Comparison of ENCODE assay signal across 28 mouse cellular contexts in the genomic region with DNA sequence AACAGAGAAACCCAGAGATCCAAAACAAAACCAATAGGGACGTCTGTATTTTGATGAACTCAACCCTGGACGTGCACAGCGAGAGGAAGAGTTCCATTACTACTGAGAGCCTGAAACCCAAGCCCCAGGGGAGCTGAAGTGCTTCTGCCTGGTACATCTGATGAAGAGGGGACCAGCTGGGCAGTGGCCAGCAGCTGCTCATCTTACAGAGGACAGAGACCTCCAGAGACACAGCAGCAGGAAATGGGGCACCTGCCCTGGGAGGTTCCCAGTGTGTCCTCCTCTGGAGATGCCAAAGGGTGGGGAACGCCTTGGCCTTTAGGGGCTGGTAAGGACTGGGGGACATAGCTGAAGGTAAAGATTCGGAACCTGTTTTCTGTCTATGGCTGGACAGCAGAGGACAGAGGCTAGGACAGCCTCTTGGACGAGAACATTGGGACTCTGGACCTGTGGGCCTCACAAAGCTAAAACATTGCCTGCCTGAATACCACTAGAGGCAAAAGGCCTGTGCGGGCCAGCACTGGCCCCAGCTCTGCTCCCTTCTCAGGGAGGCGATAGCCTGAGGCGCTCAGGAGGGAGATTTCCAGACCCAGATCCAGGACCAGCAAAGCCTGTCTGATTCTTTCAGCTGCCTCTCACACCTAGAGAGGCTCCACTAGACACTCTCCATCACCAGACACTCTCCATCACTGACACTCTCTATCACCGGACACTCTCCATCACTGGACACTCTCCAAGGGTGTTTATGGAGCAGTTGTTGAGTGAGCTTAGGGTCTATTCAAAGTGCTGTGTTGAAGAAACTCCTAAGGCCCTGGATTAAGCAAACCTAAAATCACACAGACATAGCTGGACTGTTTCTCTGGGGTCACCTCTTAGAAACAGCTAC. TPM values are rescaled to one million over a fixed set of nuclear protein-coding genes. Genes with fewer than 3 reads are reported as not detected.
DNase-seq lines count a peak whose midpoint lies in the region; ATAC-seq and TF ChIP-seq lines count a peak whose summit lies in the region.
"Had no signal": no experiment of that assay in that cellular context is flagged by ENCODE, and none has a peak within 500 bp of the region (broad histone marks: within the 10 kb centered on the region; RNA-seq: fewer than 3 reads in every experiment).

No protein-coding gene starts in this region.

- no peak for TF ChIP-seq POLR2A in lung, adult 2 months (IDR thresholded peaks at IDR 0.05; ENCODE audit: borderline replicate concordance, extremely low read depth, low read depth, low read length)

- H3K27ac ChIP-seq in heart, embryonic 10.5 days, result peak overlapping the region; percentile 81
- no peak overlapping the region for H3K27ac ChIP-seq in lung, embryonic 14.5 days (ENCODE audit: low read depth)
- H3K27ac ChIP-seq in heart, embryonic 15.5 days, result peak overlapping the region; percentile 67
- H3K27ac ChIP-seq in heart, embryonic 16.5 days (ENCODE audit: low read length), result peak overlapping the region; percentile 79
- H3K27ac ChIP-seq: embryonic facial prominence, embryonic 12.5 days; layer of hippocampus, adult 2 months; left cerebral cortex, adult 2 months; limb, embryonic 12.5 days; liver, embryonic 15.5 days; midbrain, embryonic 12.5 days; neural tube, embryonic 12.5 days; stomach, embryonic 15.5 days had no signal

- no peaks in the 10 kb centered on the region for H3K9me3 ChIP-seq in heart, embryonic 10.5 days
- no peaks in the 10 kb centered on the region for H3K9me3 ChIP-seq in lung, embryonic 14.5 days (ENCODE audit: low read depth, low read length)
- no peaks in the 10 kb centered on the region for H3K9me3 ChIP-seq in heart, embryonic 15.5 days (replicated peaks)
- H3K9me3 ChIP-seq in heart, embryonic 16.5 days (replicated peaks; ENCODE audit: control insufficient read depth, low read length), result no peaks in the 10 kb centered on the region
- H3K9me3 ChIP-seq: embryonic facial prominence, embryonic 12.5 days; limb, embryonic 12.5 days; liver, embryonic 15.5 days; midbrain, embryonic 12.5 days; neural tube, embryonic 12.5 days; stomach, embryonic 15.5 days had no signal

- H3K9ac ChIP-seq in lung, embryonic 14.5 days, result no peak overlapping the region
- H3K9ac ChIP-seq in heart, embryonic 15.5 days, result peak overlapping the region; percentile 14; the same call in 1 of the 2 replicates
- peak overlapping the region; percentile 36; the same call in 1 of the 2 replicates for H3K9ac ChIP-seq in heart, embryonic 16.5 days (ENCODE audit: low read length)
- H3K9ac ChIP-seq: embryonic facial prominence, embryonic 12.5 days; limb, embryonic 12.5 days; liver, embryonic 15.5 days; midbrain, embryonic 12.5 days; neural tube, embryonic 12.5 days; stomach, embryonic 15.5 days had no signal

- TF ChIP-seq CTCF in lung, embryonic 14.5 days (IDR thresholded peaks at IDR 0.05; ENCODE audit: low read depth), result no peak
- TF ChIP-seq CTCF in lung, adult 2 months (IDR thresholded peaks at IDR 0.05; ENCODE audit: insufficient read depth, low read length), result no peak

- WGBS in heart, embryonic 10.5 days, result 51% methylated on average over 10 of the region's 10 CpGs
- WGBS in lung, embryonic 14.5 days, result 50% methylated on average over 10 of the region's 10 CpGs
- 72% methylated on average over 10 of the region's 10 CpGs for WGBS in lung, adult 2 months
- WGBS in heart, embryonic 15.5 days, result 52% methylated on average over 10 of the region's 10 CpGs
- WGBS in heart, embryonic 16.5 days, result 57% methylated on average over 10 of the region's 10 CpGs

- 0 out of 2 replicates have a peak, but pooled peaks cover 6% of the 10 kb centered on the region for H3K27me3 ChIP-seq in heart, embryonic 10.5 days (ENCODE audit: insufficient read depth, poor library complexity, severe bottlenecking)
- no peaks in the 10 kb centered on the region for H3K27me3 ChIP-seq in lung, embryonic 14.5 days (ENCODE audit: insufficient read depth, low read length)
- no peaks in the 10 kb centered on the region for H3K27me3 ChIP-seq in heart, embryonic 15.5 days
- no peaks in the 10 kb centered on the region for H3K27me3 ChIP-seq in heart, embryonic 16.5 days (ENCODE audit: control insufficient read depth, insufficient read depth, low read length)
- H3K27me3 ChIP-seq: embryonic facial prominence, embryonic 12.5 days; limb, embryonic 12.5 days; midbrain, embryonic 12.5 days; neural tube, embryonic 12.5 days; stomach, embryonic 15.5 days had no signal

- peak; percentile 77; the same call in 1 of the 2 replicates for ATAC-seq in lung, embryonic 14.5 days (ENCODE audit: insufficient read depth)
- peak; percentile 78 for ATAC-seq in heart, embryonic 15.5 days (replicated peaks; ENCODE audit: insufficient number of reproducible peaks, insufficient read depth, low FRiP score, low read depth)
- ATAC-seq in heart, embryonic 16.5 days (replicated peaks; ENCODE audit: extremely low read depth, insufficient read depth, low FRiP score), result peak; percentile 76
- ATAC-seq: forebrain, embryonic 14.5 days; hindbrain, embryonic 16.5 days had no signal

- DNase-seq in heart, embryonic 10.5 days (ENCODE audit: low spot score), result no peak
- no peak for DNase-seq in heart, adult 18-20 months
- peak; percentile 16 for DNase-seq in lung, embryonic 14.5 days
- DNase-seq in lung, adult 2 months, result no peak
- no peak for DNase-seq in right cerebral cortex, postnatal 4 days
- DNase-seq: adrenal gland, postnatal 25 days; B cell, adult 2 months; cerebellum, adult 11-12 months; cerebellum, adult 9-11 months; embryo, embryonic 11 days; kidney, adult 2 months; kidney, postnatal 36 days; lung, postnatal 4 days had no signal

- H3K4me3 ChIP-seq in heart, embryonic 10.5 days, result no peak overlapping the region
- no peak overlapping the region for H3K4me3 ChIP-seq in lung, embryonic 14.5 days (ENCODE audit: low read depth, low read length)
- no peak overlapping the region for H3K4me3 ChIP-seq in lung, adult 2 months (replicated peaks; ENCODE audit: extremely low read depth, low read depth, low read length)
- H3K4me3 ChIP-seq in heart, embryonic 15.5 days, result no peak overlapping the region
- H3K4me3 ChIP-seq in heart, embryonic 16.5 days (ENCODE audit: low read length), result no peak overlapping the region
- H3K4me3 ChIP-seq: embryonic facial prominence, embryonic 12.5 days; layer of hippocampus, adult 2 months; left cerebral cortex, adult 2 months; limb, embryonic 12.5 days; liver, embryonic 15.5 days; megakaryocyte, embryonic 14.5 days; midbrain, embryonic 12.5 days; myocyte; neural tube, embryonic 12.5 days; stomach, embryonic 15.5 days had no signal

- no peak overlapping the region for H3K4me2 ChIP-seq in lung, embryonic 14.5 days
- H3K4me2 ChIP-seq in heart, embryonic 15.5 days, result no peak overlapping the region
- no peak overlapping the region for H3K4me2 ChIP-seq in heart, embryonic 16.5 days (ENCODE audit: low read depth, low read length)
- H3K4me2 ChIP-seq: embryonic facial prominence, embryonic 12.5 days; limb, embryonic 12.5 days; liver, embryonic 15.5 days; midbrain, embryonic 12.5 days; neural tube, embryonic 12.5 days; stomach, embryonic 15.5 days had no signal

- peaks cover 47% of the 10 kb centered on the region for H3K4me1 ChIP-seq in heart, embryonic 10.5 days
- H3K4me1 ChIP-seq in lung, embryonic 14.5 days (ENCODE audit: insufficient read depth), result no peaks in the 10 kb centered on the region
- H3K4me1 ChIP-seq in lung, adult 2 months (ENCODE audit: control insufficient read depth, insufficient read depth, low read length), result no peaks in the 10 kb centered on the region
- H3K4me1 ChIP-seq in heart, embryonic 15.5 days (replicated peaks), result peaks cover 44% of the 10 kb centered on the region
- H3K4me1 ChIP-seq in heart, embryonic 16.5 days (ENCODE audit: control insufficient read depth, insufficient read depth, low read length), result peaks cover 18% of the 10 kb centered on the region
- H3K4me1 ChIP-seq: embryonic facial prominence, embryonic 12.5 days; limb, embryonic 12.5 days; liver, embryonic 15.5 days; midbrain, embryonic 12.5 days; neural tube, embryonic 12.5 days; stomach, embryonic 15.5 days had no signal

- peaks cover 72% of the 10 kb centered on the region for H3K36me3 ChIP-seq in heart, embryonic 10.5 days
- no peaks in the 10 kb centered on the region for H3K36me3 ChIP-seq in lung, embryonic 14.5 days (ENCODE audit: insufficient read depth)
- H3K36me3 ChIP-seq in heart, embryonic 15.5 days, result peaks cover 52% of the 10 kb centered on the region
- H3K36me3 ChIP-seq in heart, embryonic 16.5 days (ENCODE audit: control insufficient read depth, insufficient read depth), result peaks cover 33% of the 10 kb centered on the region
- H3K36me3 ChIP-seq: embryonic facial prominence, embryonic 12.5 days; limb, embryonic 12.5 days; liver, embryonic 15.5 days; midbrain, embryonic 12.5 days; neural tube, embryonic 12.5 days; stomach, embryonic 15.5 days had no signal

RNA-seq across cellular contexts. Expression of a gene that starts 10.7 kb away (rescaled TPM):
- polyA plus RNA-seq in heart, embryonic 10.5 days (2016; fragmentation: Nextera tagmentation; extraction: Ambion mirVana), result 49.3 and 117 TPM in 2 replicates
- total RNA-seq in heart, adult 18-20 months (2021), result 100 to 1,000 TPM; 577 to 637 TPM
- 1.6 TPM in 1 of 2 replicates, not detected in the other for polyA plus RNA-seq in lung, embryonic 14.5 days (2014; fragmentation: Nextera tagmentation; extraction: Ambion mirVana)
- 0.91 and 2.2 TPM in 2 replicates for polyA plus RNA-seq in lung, adult 2 months (2012; rRNA removed)
- polyA plus RNA-seq in heart, embryonic 15.5 days (2015; fragmentation: Nextera tagmentation; extraction: Ambion mirVana), result 188 and 216 TPM in 2 replicates
- 250 and 252 TPM in 2 replicates for polyA plus RNA-seq in heart, embryonic 16.5 days (2015; fragmentation: Nextera tagmentation; extraction: Ambion mirVana)
- polyA plus RNA-seq: forebrain, embryonic 14.5 days; liver, adult 2 months had no signal

RNA-seq across cellular contexts. Expression of a gene that starts 42.8 kb away (rescaled TPM):
- polyA plus RNA-seq in heart, embryonic 10.5 days (2016; fragmentation: Nextera tagmentation; extraction: Ambion mirVana), result 30.5 and 34.0 TPM in 2 replicates
- total RNA-seq in heart, adult 18-20 months (2021), result 1 to 10 TPM; 4.9 to 5.1 TPM
- polyA plus RNA-seq in lung, embryonic 14.5 days (2014; fragmentation: Nextera tagmentation; extraction: Ambion mirVana), result 4.8 and 5.6 TPM in 2 replicates
- polyA plus RNA-seq in lung, adult 2 months (2012; rRNA removed), result 19.0 and 21.4 TPM in 2 replicates
- polyA plus RNA-seq in heart, embryonic 15.5 days (2015; fragmentation: Nextera tagmentation; extraction: Ambion mirVana), result 12.5 and 13.6 TPM in 2 replicates
- 11.0 and 12.2 TPM in 2 replicates for polyA plus RNA-seq in heart, embryonic 16.5 days (2015; fragmentation: Nextera tagmentation; extraction: Ambion mirVana)

RNA-seq across cellular contexts. Expression of a gene that starts 44.7 kb away (rescaled TPM):
- polyA plus RNA-seq in heart, embryonic 10.5 days (2016; fragmentation: Nextera tagmentation; extraction: Ambion mirVana), result 23.5 and 27.3 TPM in 2 replicates
- total RNA-seq in heart, adult 18-20 months (2021), result 10 to 100 TPM; 64.4 to 68.7 TPM
- 26.2 TPM in 2 replicates for polyA plus RNA-seq in lung, embryonic 14.5 days (2014; fragmentation: Nextera tagmentation; extraction: Ambion mirVana)
- polyA plus RNA-seq in lung, adult 2 months (2012; rRNA removed), result 19.7 and 23.3 TPM in 2 replicates
- polyA plus RNA-seq in heart, embryonic 15.5 days (2015; fragmentation: Nextera tagmentation; extraction: Ambion mirVana), result 24.5 and 28.3 TPM in 2 replicates
- 32.2 and 32.6 TPM in 2 replicates for polyA plus RNA-seq in heart, embryonic 16.5 days (2015; fragmentation: Nextera tagmentation; extraction: Ambion mirVana)

RNA-seq across cellular contexts. Expression of a gene that starts 44.8 kb away (rescaled TPM):
- 37.5 and 39.6 TPM in 2 replicates for polyA plus RNA-seq in heart, embryonic 10.5 days (2016; fragmentation: Nextera tagmentation; extraction: Ambion mirVana)
- total RNA-seq in heart, adult 18-20 months (2021), result 10 to 100 TPM; 27.4 to 28.2 TPM
- polyA plus RNA-seq in lung, embryonic 14.5 days (2014; fragmentation: Nextera tagmentation; extraction: Ambion mirVana), result 36.8 and 44.0 TPM in 2 replicates
- polyA plus RNA-seq in lung, adult 2 months (2012; rRNA removed), result 35.4 and 39.4 TPM in 2 replicates
- 26.1 and 33.6 TPM in 2 replicates for polyA plus RNA-seq in heart, embryonic 15.5 days (2015; fragmentation: Nextera tagmentation; extraction: Ambion mirVana)
- 32.1 and 35.0 TPM in 2 replicates for polyA plus RNA-seq in heart, embryonic 16.5 days (2015; fragmentation: Nextera tagmentation; extraction: Ambion mirVana)

Comparison
In these comparisons a context has a peak if more than half of its experiments do, and no peak if none do; other contexts are left out.
1. RNA of a gene that starts 10.7 kb away (polyA plus RNA-seq): 250 to 252 TPM in heart, embryonic 16.5 days, 188 to 216 TPM in heart, embryonic 15.5 days and 49.3 to 117 TPM in heart, embryonic 10.5 days; 0.91 to 2.2 TPM in lung, adult 2 months and 1.6 TPM in lung, embryonic 14.5 days; every median in the first group is over 10 times any median in the second.
2. Peak in every context shown above with its lines, with median percentiles within 50 percentile points of each other: ATAC-seq.